Mouse (Mus musculus): ENCODE measurements at regions not wholly inside any gene's neighbourhood (a gene's known extent, or its start where the extent isn't known, plus 50 kb on each side); places are given as distances from the start of the nearest gene placed in this dataset.

DNA sequence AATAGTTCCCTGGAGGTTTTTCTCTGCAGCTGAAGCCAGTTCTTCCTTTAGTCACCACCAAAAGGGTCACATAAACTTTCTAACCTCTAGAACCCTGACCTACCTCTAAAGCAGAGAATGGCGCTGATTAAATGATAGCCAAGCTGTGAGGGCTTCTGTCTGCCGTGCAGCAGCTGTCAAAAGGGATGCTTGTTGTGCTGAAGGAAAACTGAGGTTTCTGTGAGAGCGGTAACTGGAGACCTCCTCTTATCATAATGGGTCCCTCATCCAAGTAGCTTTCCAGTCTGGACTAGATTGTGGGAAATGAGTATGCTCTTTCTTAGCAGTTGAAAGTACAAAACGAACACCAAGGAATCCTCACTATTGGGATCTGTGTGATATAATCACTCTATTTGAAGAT, 98.8 kb upstream of the Mtap start:
- Histone ChIP-seq H3K36me3 (ENCODE audit: control insufficient read depth, insufficient read depth, low read length) (no peaks in the 10 kb centered on the region), H3K9me3 (ENCODE audit: control insufficient read depth, low read length) (no peaks in the 10 kb centered on the region), H3K4me3 (ENCODE audit: low read depth, low read length) (no peak overlapping the region), H3K9ac (ENCODE audit: low read length) (no peak overlapping the region), H3K27ac (ENCODE audit: low read depth) (no peak overlapping the region), H3K27me3 (replicated peaks; ENCODE audit: control insufficient read depth, insufficient read depth, low read length) (no peaks in the 10 kb centered on the region), H3K4me1 (replicated peaks; ENCODE audit: control insufficient read depth, insufficient read depth, low read length) (no peaks in the 10 kb centered on the region), H3K4me2 (ENCODE audit: low read length) (no peak overlapping the region)
- no peak for DNase-seq (ENCODE audit: low spot score)
- 59% methylated on average over 4 of the region's 4 CpGs for WGBS
- no peak for ATAC-seq (replicated peaks; ENCODE audit: low FRiP score, low TSS enrichment, low read depth)

DNA sequence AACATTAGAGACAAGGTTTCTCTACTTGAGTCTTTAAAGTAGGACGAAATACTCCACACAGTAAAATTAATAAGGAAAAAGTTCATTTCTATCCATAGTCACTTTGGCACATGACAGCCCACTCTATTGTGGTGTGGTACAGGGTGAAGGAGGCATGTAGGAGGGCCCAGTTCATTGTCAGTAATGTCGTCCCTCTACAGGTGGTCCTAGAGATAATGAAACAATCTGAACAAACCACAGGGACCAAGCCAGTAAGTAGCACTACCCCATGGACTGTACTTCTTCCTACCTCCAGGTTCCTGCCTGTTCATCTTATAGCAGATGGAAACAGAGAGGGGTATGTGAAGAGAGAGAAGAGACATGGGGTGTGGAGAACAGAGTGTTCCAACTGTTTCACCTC, 102.1 kb upstream of the Mtap start:
- no peaks in the 10 kb centered on the region for H3K9me3 ChIP-seq (ENCODE audit: control insufficient read depth, low read length)
- H3K4me1 ChIP-seq (replicated peaks; ENCODE audit: control insufficient read depth, insufficient read depth, low read length): no peaks in the 10 kb centered on the region
- H3K4me3 ChIP-seq (ENCODE audit: low read depth, low read length): no peak overlapping the region
- 80% methylated on average over 2 of the region's 2 CpGs for WGBS
- no peak overlapping the region for H3K9ac ChIP-seq (ENCODE audit: low read length)
- H3K36me3 ChIP-seq (ENCODE audit: control insufficient read depth, insufficient read depth, low read length): no peaks in the 10 kb centered on the region
- DNase-seq (ENCODE audit: low spot score) (no peak), ATAC-seq (replicated peaks; ENCODE audit: low FRiP score, low TSS enrichment, low read depth) (no peak)
- no peaks in the 10 kb centered on the region for H3K27me3 ChIP-seq (replicated peaks; ENCODE audit: control insufficient read depth, insufficient read depth, low read length)
- no peak overlapping the region for H3K27ac ChIP-seq (ENCODE audit: low read depth)
- no peak overlapping the region for H3K4me2 ChIP-seq (ENCODE audit: low read length)

DNA sequence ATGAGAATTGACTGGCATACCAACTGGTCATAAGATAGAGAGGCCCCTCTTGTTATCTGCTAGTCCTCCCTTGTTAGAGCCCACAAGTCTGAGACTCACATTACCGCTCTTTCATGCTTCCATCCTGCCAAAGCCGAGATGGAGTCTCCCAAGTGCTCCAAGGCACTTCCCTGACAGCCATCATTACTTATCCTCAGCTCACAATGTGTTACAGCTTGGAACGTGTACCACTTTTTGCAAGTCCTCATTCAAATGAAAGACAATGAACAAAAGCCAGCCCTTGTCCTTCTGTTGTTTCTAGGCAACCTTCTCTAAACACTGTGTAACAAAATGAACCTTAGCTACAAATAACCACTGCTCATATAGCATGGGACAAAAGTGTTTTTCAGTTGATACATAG, 102.6 kb upstream of the Mtap start:
- Histone ChIP-seq H3K27me3 (replicated peaks; ENCODE audit: control insufficient read depth, insufficient read depth, low read length) (no peaks in the 10 kb centered on the region), H3K4me3 (ENCODE audit: low read depth, low read length) (no peak overlapping the region), H3K27ac (ENCODE audit: low read depth) (no peak overlapping the region), H3K36me3 (ENCODE audit: control insufficient read depth, insufficient read depth, low read length) (no peaks in the 10 kb centered on the region), H3K9me3 (ENCODE audit: control insufficient read depth, low read length) (no peaks in the 10 kb centered on the region), H3K9ac (ENCODE audit: low read length) (no peak overlapping the region), H3K4me1 (replicated peaks; ENCODE audit: control insufficient read depth, insufficient read depth, low read length) (no peaks in the 10 kb centered on the region), H3K4me2 (ENCODE audit: low read length) (no peak overlapping the region)
- 69% methylated on average over 3 of the region's 3 CpGs for WGBS
- DNase-seq (ENCODE audit: low spot score): no peak
- ATAC-seq (replicated peaks; ENCODE audit: low FRiP score, low TSS enrichment, low read depth): no peak

DNA sequence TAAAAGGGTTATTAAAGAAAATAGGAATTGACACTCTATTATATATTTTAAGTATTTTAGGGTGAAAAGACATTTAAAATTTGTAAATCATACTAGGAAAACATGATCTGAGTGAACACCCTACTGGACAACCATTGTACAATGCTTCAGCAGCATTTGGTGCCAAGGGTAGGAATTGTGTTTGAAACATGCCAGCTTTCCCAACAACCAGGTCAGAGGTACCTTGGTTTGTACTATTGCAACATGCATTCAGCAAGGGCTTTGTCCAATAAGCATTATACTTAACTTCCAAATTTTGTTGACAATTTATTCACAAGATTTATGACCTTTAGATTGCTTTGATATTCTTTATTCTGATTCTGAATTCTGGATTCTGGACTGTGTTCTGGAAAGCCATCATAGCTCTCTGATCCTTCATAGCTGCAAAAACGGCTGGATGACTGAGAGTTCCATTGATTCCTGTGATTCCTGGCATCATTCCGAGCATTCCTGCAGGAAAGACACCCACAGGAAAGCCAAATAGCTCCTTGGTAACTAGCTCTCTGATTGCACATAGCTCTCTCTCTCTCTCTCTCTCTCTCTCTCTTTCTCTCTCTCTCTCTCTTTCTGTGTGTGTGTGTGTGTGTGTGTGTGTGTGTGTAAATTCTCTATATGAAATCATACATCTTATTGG, 124.1 kb upstream of the Mtap start:
- H3K27me3 ChIP-seq (replicated peaks; ENCODE audit: control insufficient read depth, insufficient read depth, low read length): no peaks in the 10 kb centered on the region
- H3K27ac ChIP-seq (ENCODE audit: low read depth): no peak overlapping the region
- WGBS: 17% methylated on average over 2 of the region's 2 CpGs
- H3K9me3 ChIP-seq (ENCODE audit: control insufficient read depth, low read length): no peaks in the 10 kb centered on the region
- H3K4me3 ChIP-seq (ENCODE audit: low read depth, low read length): no peak overlapping the region
- no peak for ATAC-seq (replicated peaks; ENCODE audit: low FRiP score, low TSS enrichment, low read depth)
- no peak overlapping the region for H3K4me2 ChIP-seq (ENCODE audit: low read length)
- no peak for DNase-seq (ENCODE audit: low spot score)
- H3K9ac ChIP-seq (ENCODE audit: low read length): no peak overlapping the region
- no peaks in the 10 kb centered on the region for H3K36me3 ChIP-seq (ENCODE audit: control insufficient read depth, insufficient read depth, low read length)
- no peaks in the 10 kb centered on the region for H3K4me1 ChIP-seq (replicated peaks; ENCODE audit: control insufficient read depth, insufficient read depth, low read length)

DNA sequence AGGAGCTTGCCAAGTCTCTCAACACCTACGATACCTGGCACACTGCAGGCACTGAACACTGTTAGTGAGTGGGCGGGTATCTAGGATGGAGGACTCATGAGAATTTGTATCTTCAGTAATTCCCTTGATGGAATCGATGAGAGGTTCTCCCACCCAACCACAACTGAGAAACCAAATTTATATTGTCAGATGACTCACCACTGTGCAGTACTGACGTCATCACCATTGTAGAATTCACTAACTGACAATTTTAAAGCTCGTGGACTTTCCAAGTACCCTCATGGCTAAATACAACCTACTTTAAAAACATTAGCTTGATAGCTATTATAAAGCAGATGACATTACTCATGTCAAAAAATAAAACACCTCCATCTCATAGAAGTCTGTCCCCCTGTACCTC, 128.4 kb upstream of the Mtap start:
- no peaks in the 10 kb centered on the region for H3K27me3 ChIP-seq (replicated peaks; ENCODE audit: control insufficient read depth, insufficient read depth, low read length)
- 85% methylated on average over 5 of the region's 5 CpGs for WGBS
- H3K9me3 ChIP-seq (ENCODE audit: control insufficient read depth, low read length): no peaks in the 10 kb centered on the region
- ATAC-seq (replicated peaks; ENCODE audit: low FRiP score, low TSS enrichment, low read depth): no peak
- no peaks in the 10 kb centered on the region for H3K36me3 ChIP-seq (ENCODE audit: control insufficient read depth, insufficient read depth, low read length)
- no peak overlapping the region for H3K27ac ChIP-seq (ENCODE audit: low read depth)
- no peaks in the 10 kb centered on the region for H3K4me1 ChIP-seq (replicated peaks; ENCODE audit: control insufficient read depth, insufficient read depth, low read length)
- H3K4me2 ChIP-seq (ENCODE audit: low read length): no peak overlapping the region
- DNase-seq (ENCODE audit: low spot score): no peak
- no peak overlapping the region for H3K9ac ChIP-seq (ENCODE audit: low read length)
- no peak overlapping the region for H3K4me3 ChIP-seq (ENCODE audit: low read depth, low read length)

DNA sequence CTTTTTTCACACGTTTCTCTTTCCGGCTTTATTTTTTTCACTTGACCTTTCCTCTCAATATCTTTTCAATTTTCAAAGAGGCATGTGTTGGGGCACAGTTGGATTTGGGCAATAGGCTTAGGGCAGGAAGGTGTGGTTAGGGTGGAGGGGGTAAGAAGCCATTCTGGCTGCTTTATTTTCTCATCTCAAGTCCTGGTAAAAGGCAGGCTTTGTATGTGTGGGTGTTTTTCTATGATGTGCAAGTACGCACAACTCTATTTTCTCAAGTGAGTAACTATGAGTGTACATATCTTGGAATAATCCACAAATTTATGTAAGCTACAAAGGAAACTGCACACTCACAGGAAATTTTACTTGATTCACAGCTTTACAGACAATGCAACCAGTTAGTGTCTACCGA, 121.5 kb upstream of the Ifne start:
- no peak overlapping the region for H3K9ac ChIP-seq (ENCODE audit: low read length)
- no peak overlapping the region for H3K4me2 ChIP-seq (ENCODE audit: low read length)
- no peaks in the 10 kb centered on the region for H3K9me3 ChIP-seq (ENCODE audit: control insufficient read depth, low read length)
- H3K27me3 ChIP-seq (replicated peaks; ENCODE audit: control insufficient read depth, insufficient read depth, low read length): no peaks in the 10 kb centered on the region
- no peak for ATAC-seq (replicated peaks; ENCODE audit: low FRiP score, low TSS enrichment, low read depth)
- H3K4me3 ChIP-seq (ENCODE audit: low read depth, low read length): no peak overlapping the region
- H3K27ac ChIP-seq (ENCODE audit: low read depth): no peak overlapping the region
- H3K36me3 ChIP-seq (ENCODE audit: control insufficient read depth, insufficient read depth, low read length): no peaks in the 10 kb centered on the region
- H3K4me1 ChIP-seq (replicated peaks; ENCODE audit: control insufficient read depth, insufficient read depth, low read length): no peaks in the 10 kb centered on the region
- no peak for DNase-seq (ENCODE audit: low spot score)
- 88% methylated on average over 4 of the region's 4 CpGs for WGBS

DNA sequence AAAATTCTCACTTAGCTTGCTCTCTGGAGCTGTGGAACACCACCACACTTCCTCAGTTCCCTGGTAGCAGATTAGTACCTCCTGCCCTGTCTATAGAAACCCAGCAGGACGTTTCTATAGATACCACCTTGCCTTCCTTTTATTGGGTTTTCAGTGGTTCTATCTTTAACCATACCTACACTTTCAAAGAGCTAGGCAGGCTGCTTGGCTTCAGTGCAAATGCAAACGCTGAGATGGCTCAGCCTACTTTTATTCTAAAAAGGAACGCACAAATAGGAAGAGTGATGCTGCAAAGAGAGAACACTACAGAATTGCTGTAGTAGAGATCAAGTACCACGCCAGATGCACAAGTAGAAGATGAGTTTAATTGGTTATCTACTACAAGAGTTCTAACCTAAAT, 120.9 kb upstream of the Ifne start:
- Histone ChIP-seq H3K27me3 (replicated peaks; ENCODE audit: control insufficient read depth, insufficient read depth, low read length) (no peaks in the 10 kb centered on the region), H3K36me3 (ENCODE audit: control insufficient read depth, insufficient read depth, low read length) (no peaks in the 10 kb centered on the region), H3K4me3 (ENCODE audit: low read depth, low read length) (no peak overlapping the region), H3K9ac (ENCODE audit: low read length) (no peak overlapping the region), H3K9me3 (ENCODE audit: control insufficient read depth, low read length) (no peaks in the 10 kb centered on the region), H3K4me1 (replicated peaks; ENCODE audit: control insufficient read depth, insufficient read depth, low read length) (no peaks in the 10 kb centered on the region), H3K4me2 (ENCODE audit: low read length) (no peak overlapping the region), H3K27ac (ENCODE audit: low read depth) (no peak overlapping the region)
- WGBS: 80% methylated on average over 4 of the region's 4 CpGs
- ATAC-seq (replicated peaks; ENCODE audit: low FRiP score, low TSS enrichment, low read depth) (no peak), DNase-seq (ENCODE audit: low spot score) (no peak)

DNA sequence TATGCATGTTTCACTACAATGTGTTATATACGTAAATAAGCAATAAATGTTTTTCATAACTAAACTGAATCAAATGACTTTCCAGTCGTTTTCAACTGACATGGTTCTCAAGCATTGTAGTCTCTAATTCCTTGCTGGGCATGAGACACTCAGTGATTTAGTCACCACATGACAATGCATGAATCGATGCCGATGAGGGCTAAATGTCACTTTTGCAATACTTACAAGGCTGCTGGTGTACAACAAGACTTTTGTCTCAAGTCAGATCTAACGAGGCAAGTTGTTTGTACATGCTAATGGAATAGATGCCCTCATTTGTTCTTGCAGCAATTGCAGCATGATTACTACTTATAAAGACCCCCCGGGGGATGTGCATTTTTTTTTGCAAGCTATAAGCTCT, 120.2 kb upstream of the Ifne start:
- H3K36me3 ChIP-seq (ENCODE audit: control insufficient read depth, insufficient read depth, low read length): no peaks in the 10 kb centered on the region
- no peaks in the 10 kb centered on the region for H3K4me1 ChIP-seq (replicated peaks; ENCODE audit: control insufficient read depth, insufficient read depth, low read length)
- no peaks in the 10 kb centered on the region for H3K9me3 ChIP-seq (ENCODE audit: control insufficient read depth, low read length)
- H3K4me2 ChIP-seq (ENCODE audit: low read length): no peak overlapping the region
- no peak overlapping the region for H3K27ac ChIP-seq (ENCODE audit: low read depth)
- H3K27me3 ChIP-seq (replicated peaks; ENCODE audit: control insufficient read depth, insufficient read depth, low read length): no peaks in the 10 kb centered on the region
- WGBS: 83% methylated on average over 6 of the region's 6 CpGs
- ATAC-seq (replicated peaks; ENCODE audit: low FRiP score, low TSS enrichment, low read depth): no peak
- no peak for DNase-seq (ENCODE audit: low spot score)
- H3K9ac ChIP-seq (ENCODE audit: low read length): no peak overlapping the region
- no peak overlapping the region for H3K4me3 ChIP-seq (ENCODE audit: low read depth, low read length)

DNA sequence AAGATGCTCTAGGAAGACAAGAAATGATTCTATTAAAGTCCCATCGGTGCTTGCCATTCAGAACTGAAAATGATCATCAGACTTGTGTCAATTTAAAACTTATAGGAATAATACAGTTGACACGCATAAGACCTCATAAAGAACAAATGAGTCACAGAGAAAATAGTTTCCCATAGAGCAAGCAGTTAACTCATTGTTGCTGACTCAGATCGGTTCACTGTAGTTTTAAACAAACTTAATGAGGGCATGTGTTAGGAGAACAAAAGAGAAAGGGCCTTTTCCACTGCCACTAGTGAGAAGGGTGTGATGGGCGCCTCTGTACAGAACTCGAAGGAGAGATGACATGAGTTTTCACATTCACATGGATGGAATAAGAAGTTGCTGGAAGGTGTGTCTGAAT, 118.3 kb upstream of the Ifne start:
- no peak overlapping the region for H3K4me2 ChIP-seq (ENCODE audit: low read length)
- no peaks in the 10 kb centered on the region for H3K27me3 ChIP-seq (replicated peaks; ENCODE audit: control insufficient read depth, insufficient read depth, low read length)
- DNase-seq (ENCODE audit: low spot score): no peak
- H3K4me3 ChIP-seq (ENCODE audit: low read depth, low read length): no peak overlapping the region
- H3K36me3 ChIP-seq (ENCODE audit: control insufficient read depth, insufficient read depth, low read length): no peaks in the 10 kb centered on the region
- H3K9ac ChIP-seq (ENCODE audit: low read length): no peak overlapping the region
- no peaks in the 10 kb centered on the region for H3K4me1 ChIP-seq (replicated peaks; ENCODE audit: control insufficient read depth, insufficient read depth, low read length)
- 82% methylated on average over 5 of the region's 5 CpGs for WGBS
- H3K27ac ChIP-seq (ENCODE audit: low read depth): no peak overlapping the region
- ATAC-seq (replicated peaks; ENCODE audit: low FRiP score, low TSS enrichment, low read depth): no peak
- no peaks in the 10 kb centered on the region for H3K9me3 ChIP-seq (ENCODE audit: control insufficient read depth, low read length)

All from intestine, embryonic 14.5 days (tissue).